Mouse (Mus musculus) layer of hippocampus, adult 18-20 months (tissue): Measurements from ENCODE around the gene Dnttip1. TPM values are rescaled to one million over a fixed set of nuclear protein-coding genes. Genes with fewer than 3 reads are reported as not detected.

Source experiments
- DNase-seq, 2 experiments: peaks; one replicate each; pipeline ENCODE4 v3.0.0; 2022; ENCODE audit warnings: low spot score in 2 of 2
- total RNA-seq, 2 experiments: library from RNA; stranded (reverse); gene quantifications; 2 replicates each; pipeline ENCODE4 v1.2.3; 2021

The Dnttip1 gene
- total RNA-seq, 2 experiments from 2014 or later, result 33.8 to 36.0 TPM

DNA sequence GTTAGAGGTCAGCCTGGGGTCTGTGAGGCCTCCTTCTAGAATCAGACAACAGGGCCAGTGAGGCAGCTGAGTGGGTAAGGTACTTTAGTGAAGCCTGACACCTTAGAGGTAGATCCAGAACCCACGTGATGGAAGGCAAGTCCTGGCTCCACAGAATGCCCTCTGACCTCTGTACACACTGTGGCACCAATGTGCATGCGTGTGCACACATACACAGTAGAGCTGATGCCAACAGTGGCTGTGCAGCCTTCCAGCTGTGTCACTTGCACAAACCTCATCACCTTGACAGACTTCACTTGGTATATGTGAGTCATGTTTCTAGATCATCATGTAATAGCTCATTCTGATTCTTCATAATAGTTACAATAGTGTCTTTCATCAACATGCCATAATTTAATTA is 6.7 kb downstream of the Dnttip1 start:
- DNase-seq, result no peak

DNA sequence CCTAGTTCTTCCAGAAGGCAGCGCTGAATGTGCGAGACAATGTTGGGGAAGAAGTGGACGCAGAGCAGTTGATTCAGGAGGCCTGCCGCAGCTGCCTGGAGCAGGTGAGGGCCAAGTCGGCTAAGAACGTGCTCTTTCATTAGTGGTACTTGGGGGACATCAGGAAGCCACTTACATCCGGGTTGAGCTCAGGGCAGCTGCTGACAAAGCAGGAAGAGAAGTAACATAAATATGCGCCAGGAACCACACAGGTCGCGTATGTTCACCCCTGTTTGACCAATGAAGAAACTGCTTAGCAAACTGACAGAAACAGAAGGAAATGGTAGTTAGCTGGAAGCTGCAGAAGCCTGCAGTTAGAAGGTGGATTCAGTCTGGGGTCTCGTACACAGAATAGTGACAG is 8.3 kb downstream of the Dnttip1 start:
- no peak for DNase-seq

DNA sequence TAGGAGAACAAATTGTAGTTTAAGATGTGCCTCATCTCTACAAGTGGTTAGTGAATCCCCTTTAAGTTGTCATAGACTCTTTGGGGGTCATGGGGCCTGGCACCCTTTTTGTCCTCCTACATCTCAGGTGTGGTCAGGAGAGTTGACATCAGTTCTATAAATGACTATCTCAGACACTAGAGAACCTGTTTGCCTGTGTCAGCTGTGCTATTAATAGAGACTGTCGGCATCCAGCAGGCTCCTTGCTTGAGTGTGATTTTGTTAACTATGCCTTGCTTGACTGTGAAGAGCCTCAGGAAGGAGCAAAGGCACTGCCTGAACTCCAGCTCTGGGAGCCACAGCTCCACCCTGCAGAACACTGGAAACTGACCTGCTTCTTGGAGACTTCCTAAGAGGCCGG is 9.0 kb downstream of the Dnttip1 start:
- no peak for DNase-seq

DNA sequence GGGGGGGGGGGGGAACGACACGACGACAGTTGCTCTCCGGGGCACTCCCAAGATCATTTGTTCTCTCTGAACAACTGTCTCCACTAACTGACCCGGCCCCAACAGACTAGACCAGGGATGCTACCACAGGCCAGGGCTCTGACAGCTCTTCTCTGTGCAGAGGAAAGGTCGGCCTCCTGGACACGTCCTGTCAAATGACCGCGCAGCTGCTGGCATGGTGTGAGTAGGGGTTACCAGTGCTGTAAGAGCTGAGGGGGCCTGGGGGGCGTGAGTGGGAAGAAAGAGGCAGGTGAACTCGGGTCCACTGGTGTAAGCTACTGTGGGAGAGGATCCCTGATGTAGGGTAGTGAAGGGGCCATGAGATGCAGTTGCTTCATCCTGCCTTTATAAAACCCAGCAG is 12.1 kb downstream of the Dnttip1 start:
- DNase-seq, result no peak

DNA sequence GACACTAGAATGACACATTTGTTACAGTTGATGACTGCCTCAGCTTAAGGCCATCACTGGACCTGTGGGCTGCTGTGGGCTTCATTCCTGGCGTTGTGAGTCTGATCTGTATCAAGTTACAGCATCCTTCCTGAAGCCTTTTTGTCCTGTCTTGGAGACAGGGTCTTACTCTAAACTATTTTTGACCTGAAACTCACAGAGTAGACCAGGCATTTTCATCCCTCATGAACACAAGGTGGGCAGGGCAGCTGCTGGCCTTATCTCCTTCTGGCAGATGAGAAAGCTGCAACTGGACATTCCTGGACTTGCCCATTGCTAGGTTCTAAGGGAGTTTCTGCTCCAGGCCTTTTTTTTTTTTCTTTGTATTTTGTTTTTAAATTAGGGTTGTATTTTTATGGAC is 12.9 kb downstream of the Dnttip1 start:
- no peak for DNase-seq

DNA sequence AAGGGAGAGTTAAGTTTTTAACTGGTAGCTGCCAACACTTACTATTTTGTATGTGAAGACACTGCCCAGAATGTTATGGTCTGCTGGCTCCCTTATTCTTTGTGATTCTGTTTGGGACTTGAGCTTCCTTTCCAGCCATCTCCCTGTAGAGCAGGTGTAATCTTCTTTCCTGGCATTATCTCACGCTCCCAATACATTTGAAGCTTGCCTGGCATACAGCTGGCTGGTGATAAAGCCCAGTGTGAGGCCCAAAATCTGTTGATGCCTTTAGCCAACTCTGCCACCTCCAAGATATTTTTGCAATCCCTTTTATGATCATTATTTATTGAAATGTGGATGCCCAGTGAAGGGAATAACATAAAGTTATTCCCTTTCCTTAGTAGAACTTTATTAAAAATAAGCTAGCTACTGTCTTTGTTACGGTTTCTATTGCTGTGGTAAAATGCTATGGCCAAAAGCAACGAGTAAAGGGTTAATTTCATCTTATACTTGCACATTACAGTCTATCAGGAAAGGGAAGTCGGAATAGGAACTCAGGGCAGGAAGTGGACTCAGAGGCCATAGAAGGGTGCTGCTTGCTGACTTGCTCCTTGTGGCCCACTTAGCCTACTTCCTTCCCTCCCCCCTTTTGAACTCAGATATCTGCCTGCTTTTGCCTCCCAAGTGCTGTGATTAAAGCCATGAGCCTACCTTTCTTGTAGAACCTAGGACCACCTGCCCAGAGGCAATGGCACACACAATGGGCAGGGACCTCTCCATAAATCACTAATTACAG is 14.5 kb downstream of the Dnttip1 start:
- no peak for DNase-seq

DNA sequence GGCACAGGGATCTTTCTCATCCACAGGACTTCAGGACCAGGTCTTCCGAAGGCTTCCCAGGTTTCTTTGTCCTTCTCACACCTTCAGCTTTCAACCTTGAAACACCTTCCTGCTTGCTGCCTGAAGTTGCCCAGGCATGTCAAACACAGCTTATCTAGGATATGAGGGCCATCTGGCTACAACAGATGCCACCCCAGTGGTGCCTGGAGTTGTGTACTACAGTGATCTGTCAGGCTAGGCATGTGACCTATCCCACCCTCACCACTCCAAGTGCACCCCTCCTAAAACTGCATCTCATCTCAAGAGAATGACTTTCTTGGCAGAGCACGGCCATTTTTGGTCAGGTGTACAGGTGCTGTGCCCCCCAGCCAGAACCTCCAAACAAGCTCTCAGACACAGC is 15.7 kb downstream of the Dnttip1 start:
- peak in 1 of 2 experiments; percentile 30 for DNase-seq

DNA sequence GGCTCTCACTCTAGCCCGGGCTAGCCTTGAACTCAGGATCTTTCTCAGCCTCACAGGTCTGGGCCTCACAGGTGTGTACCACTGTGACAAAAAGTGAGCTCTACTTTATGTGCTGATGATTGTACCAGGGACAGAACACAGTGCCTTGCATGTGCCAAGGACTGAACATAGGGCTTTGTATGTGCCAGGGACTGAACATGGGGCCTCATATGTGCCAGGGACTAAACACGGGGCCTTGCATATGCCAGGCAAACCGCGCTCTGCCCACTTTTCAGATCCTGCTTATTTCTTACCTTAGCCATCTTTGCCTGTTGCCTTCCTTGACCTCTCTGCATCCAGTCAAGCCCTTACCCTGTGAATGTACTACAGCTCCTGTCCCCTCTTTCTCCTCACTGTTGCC is 16.2 kb downstream of the Dnttip1 start:
- no peak for DNase-seq

DNA sequence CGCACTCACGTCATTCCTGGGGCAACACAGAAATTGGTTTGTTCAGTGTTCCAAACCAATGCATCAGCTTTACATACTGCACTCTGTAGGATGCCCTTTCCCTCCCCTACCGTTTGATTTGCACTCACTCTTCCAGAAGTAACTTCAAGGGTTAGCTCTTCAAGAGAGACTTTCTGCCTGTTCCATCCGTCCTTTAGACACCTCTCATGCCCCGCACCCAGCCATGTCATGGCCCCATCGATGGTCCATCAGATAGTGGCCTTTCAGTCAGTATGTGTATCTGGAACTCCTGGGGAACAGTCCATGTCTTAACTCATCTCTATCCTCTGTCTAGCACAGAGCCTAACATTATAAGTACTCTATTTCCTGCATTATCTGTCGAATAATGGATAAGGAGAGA is 16.8 kb downstream of the Dnttip1 start:
- DNase-seq, result no peak

DNA sequence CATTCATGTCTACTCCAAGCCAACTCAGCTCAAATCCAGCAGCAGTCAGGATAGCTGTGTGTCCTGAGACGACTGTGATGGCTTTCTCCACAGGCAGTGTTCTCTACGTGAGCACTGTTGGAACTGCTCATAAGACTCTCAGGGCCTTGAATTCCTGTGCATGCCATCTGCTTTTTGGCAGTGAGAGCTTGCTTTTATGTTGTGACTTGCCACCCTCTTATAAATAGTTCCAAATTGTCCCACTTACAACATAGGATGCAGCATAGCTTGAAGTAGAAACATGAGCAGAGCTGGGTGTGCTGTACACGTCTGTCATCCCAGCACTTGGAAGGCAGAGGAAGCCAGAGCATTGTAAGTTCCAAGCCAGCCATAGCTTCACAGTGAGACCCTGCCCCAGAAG is 20.1 kb downstream of the Dnttip1 start:
- DNase-seq, result peak in 1 of 2 experiments; percentile 53

DNA sequence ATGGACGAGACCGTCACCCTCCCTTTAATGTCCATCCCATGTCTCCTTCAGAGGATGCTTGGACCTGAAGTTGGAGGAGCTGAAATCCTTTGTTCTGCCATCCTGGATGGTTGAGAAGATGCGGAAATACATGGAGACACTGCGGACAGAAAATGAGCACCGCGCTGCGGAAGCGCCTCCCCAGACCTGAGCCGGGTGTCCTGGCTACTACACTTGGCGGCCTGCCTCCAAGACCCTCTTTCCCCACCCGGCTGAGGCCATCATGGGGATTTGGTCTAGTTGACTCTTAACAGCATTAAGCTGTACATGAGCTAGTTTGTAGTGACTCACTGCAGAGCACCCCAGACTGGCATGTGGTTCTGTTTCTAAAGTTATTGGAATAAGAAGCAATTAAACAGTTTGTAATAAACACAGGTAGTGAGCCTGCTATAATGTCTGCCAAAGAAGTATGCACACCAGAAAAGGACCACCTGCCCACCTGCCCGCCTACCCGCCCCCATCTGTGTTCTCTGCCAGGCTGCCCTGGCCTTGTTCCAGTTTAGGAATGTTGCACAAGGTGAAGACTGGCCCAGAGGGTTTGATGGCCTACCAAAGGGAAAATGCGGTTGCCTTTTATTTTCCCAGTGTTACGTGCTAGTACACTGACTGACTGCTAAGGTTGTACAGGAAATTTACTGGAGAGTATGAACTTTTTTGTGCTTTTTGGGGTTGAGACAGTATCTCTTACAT is 22.2 kb downstream of the Dnttip1 start:
- no peak for DNase-seq

DNA sequence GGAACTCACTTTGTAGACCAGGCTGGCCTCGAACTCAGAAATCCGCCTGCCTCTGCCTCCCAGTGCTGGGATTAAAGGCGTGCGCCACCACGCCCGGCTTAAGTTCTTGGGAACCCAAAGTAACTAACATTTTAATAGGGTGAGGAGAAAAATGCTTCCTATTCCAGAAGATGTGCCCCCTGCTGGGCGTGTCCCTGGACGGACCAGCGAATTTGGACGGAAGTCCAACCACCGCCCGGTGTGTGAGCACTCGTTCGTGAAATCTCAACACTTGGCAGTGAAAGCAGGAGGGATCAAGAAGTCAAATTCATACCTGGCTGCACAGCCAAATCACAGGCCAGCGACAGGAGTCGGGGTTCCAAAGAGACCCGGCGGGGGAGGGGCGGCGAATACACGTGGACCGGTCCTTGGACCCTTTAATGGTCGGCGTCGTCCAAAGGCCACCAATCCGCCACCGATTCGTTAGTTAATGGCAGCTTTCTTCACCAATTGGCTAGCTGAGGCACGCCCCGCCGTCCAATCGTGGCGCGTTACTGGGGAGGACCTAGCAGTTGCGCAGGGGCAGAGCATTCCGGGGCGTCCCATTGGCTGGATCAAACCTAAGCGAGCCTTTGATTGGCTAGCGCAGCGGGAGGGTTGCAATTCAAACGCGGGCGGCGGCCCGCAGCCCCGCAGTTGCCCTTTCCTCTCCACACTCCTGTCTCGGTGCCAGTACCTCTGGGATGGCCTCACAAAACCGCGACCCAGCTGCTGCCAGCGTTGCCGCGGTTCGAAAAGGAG is 23.7 kb downstream of the Dnttip1 start, which contains the start of gene Ube2c:
Ube2c (plus strand) TSS at position 641 of the 780 bp plus-strand sequence.
- DNase-seq, result peak; percentile 98 to 99

DNA sequence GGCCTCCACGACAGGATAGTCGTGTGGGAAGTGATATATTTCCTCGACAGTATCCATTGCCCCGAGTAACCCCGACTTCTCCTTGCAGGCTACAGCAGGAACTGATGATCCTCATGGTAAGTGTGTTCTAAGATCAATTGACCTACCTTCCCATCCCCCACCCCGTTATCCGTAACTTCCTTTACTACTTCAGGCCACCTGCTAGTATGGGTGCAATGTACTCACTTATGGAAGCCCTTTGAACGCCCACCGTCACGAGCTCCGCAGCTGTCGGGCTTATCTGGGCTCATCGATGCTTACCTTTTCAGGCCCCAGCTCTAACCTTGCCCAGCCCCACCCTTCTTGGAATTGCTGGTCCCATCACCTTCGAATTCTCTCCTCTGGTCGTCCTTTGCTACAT is 24.5 kb downstream of the Dnttip1 start:
- DNase-seq, result no peak

DNA sequence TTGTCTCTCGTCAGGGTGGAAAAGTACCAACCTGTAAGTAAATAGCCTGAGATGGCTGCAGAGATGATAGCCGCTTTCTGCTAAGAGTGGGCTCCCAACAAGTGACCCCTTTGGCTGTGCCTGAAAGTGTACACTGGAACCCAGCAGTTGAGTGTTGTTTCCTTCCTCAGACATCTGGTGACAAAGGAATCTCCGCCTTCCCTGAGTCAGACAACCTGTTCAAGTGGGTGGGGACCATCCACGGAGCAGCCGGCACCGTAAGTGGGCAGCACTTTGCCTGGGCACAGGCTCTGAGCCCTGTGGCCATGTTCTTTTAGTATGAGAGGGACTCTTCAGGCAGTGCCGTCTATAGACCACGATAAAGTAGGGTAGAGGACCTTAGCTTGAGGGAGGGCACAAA is 25.3 kb downstream of the Dnttip1 start:
- no peak for DNase-seq

DNA sequence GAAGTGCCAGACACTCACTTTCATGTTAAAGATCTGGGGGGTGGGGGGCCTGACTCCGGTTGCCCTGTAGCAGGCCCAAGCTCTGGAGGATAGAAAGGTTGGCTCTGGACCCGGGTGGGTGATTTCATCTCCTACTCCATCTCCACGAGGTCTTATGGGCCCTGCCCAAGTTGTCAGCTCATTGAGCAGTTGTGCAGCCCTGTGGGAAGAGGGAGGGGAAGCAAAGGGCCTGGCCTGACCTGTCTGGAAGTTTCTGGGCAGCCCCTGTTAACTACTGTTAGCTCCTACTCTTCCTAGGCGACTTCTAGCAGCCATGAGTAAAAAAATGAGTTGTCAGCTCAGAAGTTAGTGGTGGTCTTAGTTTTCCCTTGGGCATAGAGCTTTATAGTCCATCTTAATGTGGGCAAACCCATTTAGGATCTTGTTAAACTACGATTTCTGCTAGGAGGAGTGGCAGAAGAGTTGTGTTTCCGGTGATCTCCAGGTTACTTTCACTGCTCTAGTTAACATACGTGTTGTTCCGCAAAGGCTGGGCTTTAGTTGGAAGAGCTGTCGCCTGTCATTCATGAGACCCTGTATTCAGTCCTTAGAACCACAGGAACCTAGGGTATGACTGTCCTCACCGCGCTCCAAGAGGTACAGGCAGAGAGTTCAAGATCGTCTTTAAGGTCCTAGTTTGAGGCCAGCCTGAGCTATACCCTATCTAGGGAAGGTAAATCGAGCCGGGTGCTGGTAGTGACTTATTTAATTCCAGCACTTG is 27.6 kb downstream of the Dnttip1 start:
- DNase-seq, result no peak

DNA sequence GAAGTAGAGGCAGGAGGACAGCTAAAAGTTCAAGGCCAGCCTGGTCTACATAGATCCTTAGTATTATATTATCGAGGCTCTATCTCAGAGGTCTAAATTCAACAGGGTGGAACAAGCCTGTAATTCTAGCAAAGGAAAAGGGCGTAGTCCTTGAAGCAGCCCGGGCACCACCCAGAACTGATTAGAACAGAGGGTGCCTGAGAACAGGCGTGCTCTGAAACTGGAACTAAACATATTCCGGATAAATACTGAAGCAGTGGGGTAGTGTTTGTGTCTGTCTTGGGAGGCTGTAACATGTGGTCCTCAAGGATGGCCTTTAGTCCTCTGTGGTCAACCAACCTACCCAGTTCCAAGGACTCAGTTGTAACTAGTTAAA is 28.2 kb downstream of the Dnttip1 start:
- DNase-seq, result no peak

DNA sequence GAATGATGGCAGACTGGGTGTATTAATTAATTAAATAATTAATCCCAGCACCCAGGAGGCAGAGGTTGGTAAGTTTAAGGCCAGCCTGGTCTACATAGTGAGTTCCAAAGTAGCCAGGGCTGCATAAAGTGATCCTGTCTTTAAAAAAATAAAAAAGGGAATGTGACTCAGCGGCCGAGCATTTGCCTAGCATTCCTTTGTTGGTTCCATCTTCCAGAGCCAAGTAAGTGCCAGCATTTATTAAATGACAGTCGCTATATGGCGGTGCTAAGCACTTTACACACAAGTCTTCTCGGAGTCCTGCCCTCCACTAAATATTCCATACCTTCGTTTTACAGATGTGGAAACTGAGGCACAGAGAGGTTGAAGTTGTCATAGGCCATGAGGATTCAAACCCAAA is 30.3 kb downstream of the Dnttip1 start:
- no peak for DNase-seq

DNA sequence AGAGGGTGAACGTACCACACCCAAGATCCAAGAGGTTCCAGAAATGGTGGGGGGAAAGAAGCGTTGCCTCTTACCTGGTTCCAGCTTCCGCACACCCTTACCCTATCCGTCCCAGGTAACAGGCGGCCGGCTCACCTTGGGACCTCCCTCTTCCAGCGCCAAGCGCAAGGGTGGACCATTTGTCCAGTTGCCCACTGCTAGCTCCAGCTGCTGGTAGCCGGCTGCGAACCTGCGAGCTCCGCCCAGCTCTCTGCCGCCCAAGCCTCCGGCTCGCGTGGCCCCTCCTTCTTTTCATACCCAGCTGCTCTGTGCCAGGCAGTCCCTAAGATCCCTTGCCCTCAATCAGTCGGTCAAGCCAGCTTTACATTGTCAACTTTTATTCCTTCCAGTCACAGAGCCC is 31.0 kb downstream of the Dnttip1 start:
- no peak for DNase-seq

DNA sequence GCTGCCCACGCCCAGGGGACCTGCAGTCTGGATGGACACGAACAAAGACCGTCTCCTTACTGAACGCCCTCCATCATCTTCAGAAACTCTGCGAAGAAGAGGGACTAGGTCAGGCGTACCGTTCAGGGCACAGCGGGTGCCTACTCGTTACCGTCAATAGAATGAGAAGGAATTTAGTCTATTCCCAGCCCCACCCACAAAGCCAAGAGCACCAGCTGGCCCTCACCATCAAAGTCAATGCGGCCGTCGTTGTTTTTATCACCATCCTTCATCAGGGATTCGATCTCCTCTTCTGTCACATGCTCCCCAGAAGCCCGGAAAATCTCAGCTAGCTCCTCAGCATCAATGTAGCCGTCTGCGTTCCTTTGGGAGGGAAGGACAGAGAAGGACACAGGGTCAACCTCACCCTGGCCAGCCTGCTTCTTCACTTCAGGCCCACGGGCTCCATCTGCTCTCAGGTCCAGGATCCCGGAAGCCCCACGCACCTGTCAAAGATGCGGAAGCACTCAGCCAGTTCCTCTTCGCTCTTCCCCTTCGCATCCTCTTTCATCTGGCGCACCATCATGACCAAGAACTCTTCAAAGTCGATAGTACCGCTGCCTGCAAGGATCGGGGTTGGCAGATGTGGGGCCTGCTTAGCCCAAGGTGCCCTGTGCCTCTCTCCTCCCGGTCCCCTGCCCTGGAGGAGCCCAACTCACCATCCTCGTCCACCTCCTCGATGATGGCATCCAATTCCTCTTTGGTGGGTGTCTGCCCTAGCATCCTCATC is 31.6 kb downstream of the Dnttip1 start:
- DNase-seq, result no peak

DNA sequence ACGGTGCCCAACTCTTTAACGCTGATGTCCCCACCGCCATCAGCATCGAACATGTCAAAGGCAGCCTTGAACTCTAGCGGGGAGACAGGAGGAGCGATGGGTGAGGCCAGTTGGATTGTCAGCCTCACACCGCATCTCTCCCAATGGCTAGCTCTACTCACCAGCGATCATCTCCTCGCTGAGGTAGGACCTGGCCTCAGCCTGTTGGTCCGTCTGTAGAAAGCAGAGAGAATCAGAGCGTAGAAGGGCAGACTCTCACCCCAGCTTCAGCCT is 32.2 kb downstream of the Dnttip1 start:
- no peak for DNase-seq

DNA sequence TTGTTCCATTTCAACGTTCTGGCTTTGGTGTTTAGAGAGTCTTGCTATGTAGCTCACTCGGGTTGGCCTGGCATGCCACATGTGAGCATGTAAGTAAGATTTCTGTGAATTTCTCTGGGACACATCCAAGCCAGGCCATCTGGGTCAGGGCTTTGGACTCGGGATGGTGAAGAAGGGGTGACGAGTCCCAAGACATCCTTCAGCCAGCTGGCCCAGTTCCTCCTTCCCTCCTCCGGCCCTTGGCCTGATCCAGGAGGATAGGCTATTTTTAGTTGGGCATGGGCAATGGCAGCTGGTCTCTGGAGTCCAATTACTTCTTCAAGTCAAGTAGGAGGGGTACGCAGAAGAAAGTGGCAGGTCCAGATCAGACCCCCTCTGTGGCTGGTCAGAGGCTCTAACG is 33.0 kb downstream of the Dnttip1 start:
- DNase-seq, result no peak
